Comparison of ENCODE assay signal across 12 mouse cellular contexts in the genomic region with DNA sequence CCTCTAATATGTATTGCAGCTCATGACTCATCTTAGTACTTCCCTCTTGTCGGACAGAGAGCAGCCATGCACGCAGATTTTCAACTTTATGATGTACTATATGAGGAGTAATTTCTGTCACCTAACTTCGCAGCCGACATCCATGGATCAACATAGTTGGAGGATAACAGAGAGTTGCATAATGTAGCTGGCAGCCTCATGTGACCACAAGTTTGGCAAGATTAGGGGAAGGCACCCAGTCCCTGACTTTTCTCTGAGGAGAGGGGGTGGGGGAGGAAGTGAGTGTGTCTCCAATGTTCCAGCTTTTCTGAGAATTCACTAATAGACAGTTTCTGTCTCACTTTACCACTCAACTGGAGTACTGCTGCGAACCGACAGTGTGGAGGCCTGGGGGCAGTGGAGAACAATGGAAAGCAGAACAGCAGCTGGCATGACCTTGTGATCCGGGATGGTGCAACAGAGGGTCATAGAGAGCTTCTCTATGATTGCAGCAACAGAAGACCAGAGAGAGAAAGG.
DNase-seq lines count a peak whose midpoint lies in the region; ATAC-seq and TF ChIP-seq lines count a peak whose summit lies in the region.
"Had no signal": no experiment of that assay in that cellular context is flagged by ENCODE, and none has a peak within 500 bp of the region (broad histone marks: within the 10 kb centered on the region; RNA-seq: fewer than 3 reads in every experiment).

No protein-coding gene starts in this region.

- H3ac ChIP-seq in myocyte (ENCODE audit: control insufficient read depth, insufficient read length) = no peak overlapping the region

- H3K27ac ChIP-seq in hindbrain, embryonic 11.5 days (ENCODE audit: low read depth, low read length) = no peak overlapping the region
- H3K27ac ChIP-seq: embryonic facial prominence, embryonic 15.5 days; heart, adult 2 months; limb, embryonic 10.5 days had no signal

- peak overlapping the region; percentile 58 for H3K4me2 ChIP-seq in myocyte (ENCODE audit: low read depth)
- no peak overlapping the region for H3K4me2 ChIP-seq in hindbrain, embryonic 11.5 days (replicated peaks; ENCODE audit: low read depth, low read length)
- H3K4me2 ChIP-seq: embryonic facial prominence, embryonic 15.5 days had no signal

- ATAC-seq in hindbrain, embryonic 11.5 days (ENCODE audit: low FRiP score) = no peak
- ATAC-seq: intestine, embryonic 16.5 days had no signal

- no peaks in the 10 kb centered on the region for H3K9me3 ChIP-seq in hindbrain, embryonic 11.5 days (ENCODE audit: control insufficient read depth, low read length)
- H3K9me3 ChIP-seq: embryonic facial prominence, embryonic 15.5 days; limb, embryonic 10.5 days had no signal

- H3K79me2 ChIP-seq in myocyte (ENCODE audit: control insufficient read depth, insufficient read depth) = no peaks in the 10 kb centered on the region

- no peak overlapping the region for H3K4me3 ChIP-seq in myocyte
- no peak overlapping the region for H3K4me3 ChIP-seq in hindbrain, embryonic 11.5 days (ENCODE audit: low read depth, low read length)
- H3K4me3 ChIP-seq: embryonic facial prominence, embryonic 15.5 days; heart, adult 2 months; limb, embryonic 10.5 days had no signal

- no peaks in the 10 kb centered on the region for H3K36me3 ChIP-seq in myocyte (ENCODE audit: control insufficient read depth, insufficient read depth)
- no peaks in the 10 kb centered on the region for H3K36me3 ChIP-seq in hindbrain, embryonic 11.5 days (ENCODE audit: control insufficient read depth, insufficient read depth, low read length)
- H3K36me3 ChIP-seq: embryonic facial prominence, embryonic 15.5 days; limb, embryonic 10.5 days had no signal

- 80% methylated on average over 7 of the region's 7 CpGs for WGBS in hindbrain, embryonic 11.5 days

- peak; percentile 2 for DNase-seq in heart, postnatal 36 days
- DNase-seq in heart, postnatal 4 days = no peak
- peak; percentile 7 to 41 for DNase-seq in adrenal gland, postnatal 36 days
- DNase-seq in lung, adult 18-20 months = peak; percentile 52 to 59
- no peak for DNase-seq in right cerebral cortex, postnatal 10 days (ENCODE audit: low spot score in 2 of 2)
- DNase-seq in frontal cortex, postnatal 14 days (ENCODE audit: low spot score in 2 of 2) = no peak
- DNase-seq in hindbrain, embryonic 11.5 days (ENCODE audit: low spot score) = no peak

- H3K4me1 ChIP-seq in hindbrain, embryonic 11.5 days (replicated peaks; ENCODE audit: control insufficient read depth, insufficient read depth, low read length) = no peaks in the 10 kb centered on the region
- H3K4me1 ChIP-seq: embryonic facial prominence, embryonic 15.5 days; limb, embryonic 10.5 days had no signal

- no peak overlapping the region for H3K9ac ChIP-seq in hindbrain, embryonic 11.5 days (ENCODE audit: low read depth, low read length)
- H3K9ac ChIP-seq: embryonic facial prominence, embryonic 15.5 days had no signal

- intact Hi-C loops in heart, postnatal 36 days (cut with DNase I) = no loop called here

- no peak for TF ChIP-seq POLR2A in myocyte (IDR thresholded peaks at IDR 0.05; ENCODE audit: insufficient read length, low read depth)

- H3K27me3 ChIP-seq in myocyte (ENCODE audit: control insufficient read depth, insufficient read depth, insufficient read length) = no peaks in the 10 kb centered on the region
- no peaks in the 10 kb centered on the region for H3K27me3 ChIP-seq in hindbrain, embryonic 11.5 days (ENCODE audit: control insufficient read depth, insufficient read depth, low read length)
- H3K27me3 ChIP-seq: embryonic facial prominence, embryonic 15.5 days had no signal

TF ChIP-seq in myocyte, 11 proteins besides CTCF, POLR2A, EP300 and RAD21:
- TF ChIP-seq MYOG (IDR thresholded peaks at IDR 0.05; ENCODE audit: control insufficient read depth in 1 of 3, insufficient read depth in 1 of 3, insufficient read length in 2 of 3, low read depth in 2 of 3) = peak in 2 of 3 experiments; percentile 60 to 80
- peak; percentile 87; the same call in 1 of the 2 replicates for TF ChIP-seq CEBPB (IDR thresholded peaks at IDR 0.05; ENCODE audit: insufficient read depth, poor library complexity, severe bottlenecking)
- peak in 2 of 3 experiments; percentile 49 to 67 for TF ChIP-seq MYOD1 (IDR thresholded peaks at IDR 0.05; ENCODE audit: control insufficient read depth in 1 of 3, insufficient read length in 2 of 3, low read depth in 2 of 3)
- no peak for TF ChIP-seq TCF12 (IDR thresholded peaks at IDR 0.05; ENCODE audit: insufficient read depth, poor library complexity, severe bottlenecking)
- no peak for TF ChIP-seq TCF3 (IDR thresholded peaks at IDR 0.05; ENCODE audit: insufficient read length, low read depth)
- no peak for TF ChIP-seq SRF (IDR thresholded peaks at IDR 0.05; ENCODE audit: control insufficient read depth, insufficient read length, low read depth)
- TF ChIP-seq MAX (IDR thresholded peaks at IDR 0.05; ENCODE audit: low read depth) = peak; percentile 14
- TF ChIP-seq REST (IDR thresholded peaks at IDR 0.05; ENCODE audit: insufficient read depth, insufficient read length) = no peak
- TF ChIP-seq USF1 (IDR thresholded peaks at IDR 0.05; ENCODE audit: low read depth) = peak; percentile 29
- TF ChIP-seq POLR2AphosphoS2 (IDR thresholded peaks at IDR 0.05; ENCODE audit: insufficient read length, low read depth) = no peak

Comparison
In these comparisons a context has a peak if more than half of its experiments do, and no peak if none do; other contexts are left out.
1. DNase-seq: peak in heart, postnatal 36 days (2 of 2), adrenal gland, postnatal 36 days (2 of 2) and lung, adult 18-20 months (2 of 2); none in heart, postnatal 4 days (single experiment), right cerebral cortex, postnatal 10 days (0 of 2), frontal cortex, postnatal 14 days (0 of 2) and hindbrain, embryonic 11.5 days (single experiment).